Mouse (Mus musculus) A20 (cell line): Measurements from ENCODE around the gene Gm19426.

Experiments
- DNase-seq: peaks from one replicate; pipeline ENCODE4 v3.0.0-alpha.2; 2011; ENCODE audit warnings: low read depth, low spot score

Gene Gm19426

DNA sequence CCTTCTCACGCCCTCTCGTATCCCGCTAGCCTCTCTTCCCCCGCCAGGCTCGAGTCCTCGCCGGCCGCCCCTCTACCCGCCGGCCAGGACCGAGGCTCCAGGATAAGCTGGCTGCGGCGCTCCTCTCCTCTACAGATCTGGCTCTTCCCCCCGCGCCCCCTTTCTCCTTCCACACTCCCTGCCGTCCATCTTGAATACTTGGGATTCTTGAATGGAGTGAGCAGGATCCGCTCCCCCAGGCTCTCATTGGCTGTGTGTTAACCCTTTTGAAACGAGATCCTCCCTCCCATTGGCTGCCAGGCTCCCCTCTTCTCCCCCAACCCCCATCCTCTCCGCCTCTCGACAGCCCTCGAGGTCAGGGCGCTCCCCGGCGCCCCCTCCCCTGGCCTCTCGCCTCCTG is at the start of gene Gm19426:
TSS of gene Gm19426 (minus strand) at position 95 of the 400 bp plus-strand sequence.
- DNase-seq: no peak

- DNase-seq: no peak
These were observed 49.7 kb upstream of the Gm19426 start for GRCm38 (mm10) chr2:84793154-84793553.

GRCm38 (mm10) chr2:84792516-84792915 is 49.1 kb upstream of the Gm19426 start:
- DNase-seq: no peak

DNA sequence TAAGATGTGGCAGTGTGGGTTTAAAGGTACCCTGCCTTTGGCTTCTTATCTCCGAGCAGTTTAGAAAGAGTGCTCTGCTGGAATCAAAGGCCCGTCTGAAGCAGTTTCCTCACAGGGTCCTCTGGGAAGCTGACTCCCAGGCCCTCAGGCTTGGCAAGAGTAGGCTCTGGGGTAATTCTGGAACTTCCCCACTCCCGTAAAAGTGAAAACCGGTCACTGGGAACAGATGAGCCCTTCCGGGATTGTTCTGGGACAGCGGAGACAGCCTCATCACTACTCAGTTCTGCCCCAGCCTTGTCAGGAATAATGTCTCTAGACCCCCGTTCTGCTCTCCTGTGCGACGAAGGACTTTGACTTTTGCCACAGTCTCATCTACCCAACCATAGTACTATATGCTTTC is 47.0 kb upstream of the Gm19426 start:
- no peak for DNase-seq

- peak; percentile 46 for DNase-seq
These were observed 44.9 kb upstream of the Gm19426 start for GRCm38 (mm10) chr2:84788316-84788715.

DNA sequence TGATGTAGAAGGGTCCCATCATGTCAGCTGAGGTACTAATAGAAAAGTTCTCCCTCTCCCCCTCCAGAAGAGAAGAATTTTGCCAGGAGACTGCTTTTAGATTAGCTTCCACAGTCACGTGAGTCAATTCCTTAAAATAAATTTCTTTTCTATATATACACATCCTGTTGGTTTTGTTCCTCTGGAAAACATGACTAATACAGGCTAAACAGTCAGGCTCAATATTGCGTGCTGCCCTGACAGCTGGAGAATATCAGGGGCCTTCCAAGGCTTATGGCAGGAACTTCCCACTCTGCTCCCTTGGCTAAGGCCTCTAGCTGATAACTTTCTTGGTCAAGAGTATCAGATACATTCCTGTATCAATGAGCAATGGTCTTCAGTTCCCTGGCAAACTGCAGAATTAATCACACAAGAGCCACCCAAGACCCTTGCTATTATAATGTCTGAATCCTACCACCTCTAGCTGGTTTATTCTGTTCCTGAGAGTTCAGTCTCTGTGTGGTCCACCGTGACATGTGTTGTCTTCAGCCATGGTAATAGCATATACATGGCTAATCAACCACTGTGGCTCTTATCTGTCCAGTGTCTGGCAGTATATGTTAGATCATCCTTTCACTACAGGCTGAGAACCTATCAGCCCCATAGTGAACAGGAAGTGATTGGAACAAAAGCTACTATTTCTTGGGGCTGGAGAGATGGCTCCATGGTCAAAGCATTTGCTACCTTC is 40.5 kb upstream of the Gm19426 start:
- DNase-seq: no peak

DNA sequence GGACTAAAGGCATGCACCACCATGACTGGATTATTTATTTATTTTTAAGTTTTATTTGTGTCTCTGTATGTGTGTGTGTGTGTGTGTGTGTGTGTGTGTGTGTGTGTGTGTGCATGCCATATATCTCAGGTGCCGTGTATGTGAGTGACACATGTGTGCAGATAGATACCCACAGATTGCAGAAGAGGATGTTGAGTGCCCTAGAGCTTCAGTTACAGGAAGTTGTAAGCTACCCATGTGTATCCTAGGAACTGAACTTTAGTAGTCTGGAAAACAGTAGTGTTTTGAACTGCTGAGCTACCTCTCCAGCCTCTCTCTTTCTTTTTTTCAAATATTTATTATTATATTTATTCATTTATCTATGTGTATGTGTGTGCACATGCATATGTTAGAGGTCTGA is 39.9 kb upstream of the Gm19426 start:
- DNase-seq: no peak

DNA sequence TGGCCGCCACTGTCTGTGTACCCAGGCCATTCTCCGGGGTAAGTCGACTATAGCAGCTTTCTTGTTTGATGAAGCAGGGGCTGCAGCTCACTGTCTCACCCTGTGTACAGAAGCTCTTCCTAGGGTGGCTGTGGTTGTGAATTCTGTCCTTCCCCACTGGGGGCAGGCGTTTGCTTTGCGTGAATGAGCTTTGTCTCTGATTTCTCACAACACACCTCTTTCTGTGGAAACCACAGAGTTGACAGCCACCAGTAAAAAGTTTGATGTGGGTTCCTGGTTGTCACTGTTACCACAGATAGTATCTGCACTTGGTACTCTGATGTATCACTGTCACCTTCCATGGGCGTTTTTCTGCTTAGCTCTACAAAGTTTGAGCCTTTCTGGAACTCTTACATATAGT is 35.8 kb upstream of the Gm19426 start:
- peak; percentile 50 for DNase-seq

- DNase-seq: no peak
These were observed 34.3 kb upstream of the Gm19426 start for GRCm38 (mm10) chr2:84777706-84778105.

- DNase-seq: no peak
These were observed 32.2 kb upstream of the Gm19426 start for GRCm38 (mm10) chr2:84775665-84776064.

DNA sequence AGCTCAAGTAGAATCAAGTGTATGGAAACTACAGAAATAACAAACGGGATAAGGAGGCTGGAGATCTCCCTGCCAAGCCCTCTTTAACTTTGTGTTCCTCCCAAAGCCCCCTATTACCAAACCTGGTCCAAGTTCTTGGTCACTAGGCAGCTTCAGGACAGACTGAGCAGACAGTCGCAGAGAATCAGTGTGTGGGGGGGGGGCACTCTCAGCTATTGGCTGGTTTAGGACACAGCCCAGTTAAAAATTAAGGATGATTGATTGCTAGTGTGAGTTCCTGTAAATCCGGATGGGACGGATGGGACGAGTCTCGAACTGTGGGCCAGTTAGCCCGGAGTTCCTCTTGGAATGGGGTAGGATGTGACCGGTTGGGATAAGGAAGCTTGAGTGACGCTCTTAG is 31.8 kb upstream of the Gm19426 start, which contains the start of gene Serping1:
TSS of gene Serping1 (minus strand) at position 204 of the 400 bp plus-strand sequence.
- DNase-seq: no peak

GRCm38 (mm10) chr2:84774751-84775150 is 31.3 kb upstream of the Gm19426 start:
- DNase-seq: no peak

- no peak for DNase-seq
These were observed 29.7 kb upstream of the Gm19426 start for GRCm38 (mm10) chr2:84773195-84773594.

DNA sequence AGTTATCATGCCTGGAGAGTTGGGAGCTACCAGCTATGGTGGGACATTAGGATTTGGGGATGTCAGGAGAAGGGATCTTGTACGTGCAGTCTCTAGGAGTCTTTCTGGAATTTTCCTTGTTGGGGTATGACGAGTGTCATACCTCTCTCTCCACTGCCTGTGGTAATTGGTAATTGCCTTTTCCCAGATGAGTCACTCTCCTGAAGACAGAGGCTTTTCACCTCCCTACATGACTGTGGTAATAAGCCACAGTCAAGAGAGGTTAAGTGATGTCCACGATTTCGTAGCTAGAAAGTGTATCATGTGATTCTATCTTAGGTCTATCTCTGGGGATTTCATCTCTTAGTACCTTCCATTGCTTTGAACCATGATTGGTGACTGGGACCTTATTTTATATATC is 29.0 kb upstream of the Gm19426 start:
- no peak for DNase-seq

GRCm38 (mm10) chr2:84770501-84770900 is 27.0 kb upstream of the Gm19426 start:
- DNase-seq: no peak

GRCm38 (mm10) chr2:84762818-84763217 is 19.4 kb upstream of the Gm19426 start:
- no peak for DNase-seq

DNA sequence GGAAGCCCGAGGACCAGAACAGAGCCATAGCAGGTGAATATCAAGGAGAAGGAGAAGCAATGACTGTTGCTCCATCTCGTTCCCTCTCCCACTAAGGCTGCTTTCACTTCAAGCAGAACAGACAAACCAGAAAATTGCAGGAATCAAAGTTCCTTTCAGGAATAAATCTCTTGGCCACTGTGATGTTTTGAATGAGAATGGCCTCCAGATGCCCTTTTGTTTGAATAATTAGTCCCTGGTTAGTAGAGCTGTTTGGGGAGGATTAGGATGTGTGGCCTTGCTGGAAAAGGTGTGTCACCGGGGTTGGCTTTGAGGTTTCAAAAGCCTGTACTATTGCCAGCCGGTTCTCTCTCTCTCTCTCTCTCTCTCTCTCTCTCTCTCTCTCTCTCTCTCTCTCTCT is 18.8 kb upstream of the Gm19426 start:
- no peak for DNase-seq

DNA sequence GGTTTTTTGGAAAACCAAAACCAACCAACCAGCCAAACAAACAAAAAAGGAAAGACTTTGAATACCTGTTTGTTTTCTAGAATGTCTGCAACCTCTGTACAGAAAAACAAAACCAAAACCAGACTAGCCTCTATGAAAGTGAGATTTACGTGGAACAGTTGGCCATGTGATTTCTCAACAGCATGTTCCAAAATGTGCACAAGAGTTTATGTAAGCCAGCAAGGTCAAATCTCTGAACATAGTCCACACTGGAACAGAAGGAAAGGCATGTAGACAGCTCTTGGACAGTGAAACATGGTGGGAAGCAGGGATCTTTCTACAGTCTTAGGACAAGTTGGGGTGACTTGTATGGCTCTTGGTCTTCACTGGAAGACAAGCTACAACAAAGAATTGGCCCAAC is 18.4 kb upstream of the Gm19426 start:
- DNase-seq: no peak

- DNase-seq: no peak
These were observed 17.9 kb upstream of the Gm19426 start for GRCm38 (mm10) chr2:84761309-84761708.

- DNase-seq: no peak
These were observed 17.3 kb upstream of the Gm19426 start for GRCm38 (mm10) chr2:84760777-84761176.

- peak; percentile 67 for DNase-seq
These were observed 15.2 kb upstream of the Gm19426 start for GRCm38 (mm10) chr2:84758542-84759127.

- DNase-seq: no peak
These were observed 13.7 kb upstream of the Gm19426 start for GRCm38 (mm10) chr2:84757026-84757682.

GRCm38 (mm10) chr2:84756245-84756644 is 12.8 kb upstream of the Gm19426 start:
- DNase-seq: no peak
